Mouse (Mus musculus) CH12.LX (cell line): Measurements from ENCODE around the gene Cyth4. TPM values are rescaled to one million over a fixed set of nuclear protein-coding genes. Genes with fewer than 3 reads are reported as not detected.

Source experiments
- DNase-seq: peaks from one replicate; pipeline ENCODE4 v3.0.0-alpha.2; 2013; ENCODE audit errors: extremely low read depth
- H3K27ac ChIP-seq: 2 replicates; pipeline ENCODE4 v1.5.1; 2012; ENCODE audit warnings: low read depth, mild to moderate bottlenecking, control low read depth, moderate library complexity; ENCODE audit not compliant: insufficient read depth
- H3K27me3 ChIP-seq: replicated peaks from 2 replicates; pipeline ENCODE3; 2012; ENCODE audit warnings: inconsistent platforms
- H3K36me3 ChIP-seq, 2 experiments: replicated peaks in 1 of 2; 2 replicates each; pipeline versions ENCODE3 to v1.6.1; 2012; ENCODE audit warnings: inconsistent platforms in 1 of 2, low read length in 1 of 2, mild to moderate bottlenecking in 1 of 2, mixed read lengths in 1 of 2, moderate library complexity in 1 of 2; ENCODE audit not compliant: control insufficient read depth in 1 of 2, insufficient read depth in 1 of 2
- H3K4me1 ChIP-seq, 2 experiments: 2 replicates each; pipeline ENCODE4 v1.6.1; 2012; ENCODE audit warnings: inconsistent platforms in 1 of 2, moderate library complexity in 1 of 2; ENCODE audit not compliant: insufficient read depth in 2 of 2, control insufficient read depth in 1 of 2
- H3K4me2 ChIP-seq: 2 replicates; pipeline ENCODE4 v1.6.1; 2012; ENCODE audit warnings: low read depth, mild to moderate bottlenecking, control low read depth; ENCODE audit not compliant: poor library complexity, insufficient read depth, severe bottlenecking
- H3K4me3 ChIP-seq, 3 experiments: fragments of 150-350 bp in 1 of 3; sonication (generic) in 1 of 3; replicated peaks in 1 of 3; 2 replicates each; pipeline versions ENCODE3 to v1.5.1; 2011 to 2012; ENCODE audit warnings: low read depth in 2 of 3, low read length in 2 of 3, mild to moderate bottlenecking in 2 of 3, moderate library complexity in 2 of 3, control low read depth in 1 of 3, improper control_type of control experiment in 1 of 3, inconsistent platforms in 1 of 3, mixed read lengths in 1 of 3; ENCODE audit not compliant: poor library complexity in 1 of 3
- H3K79me2 ChIP-seq: replicated peaks from 2 replicates; pipeline ENCODE4 v1.6.1; 2012; ENCODE audit warnings: mild to moderate bottlenecking, moderate library complexity; ENCODE audit not compliant: control insufficient read depth, poor library complexity, insufficient read depth, severe bottlenecking; ENCODE audit errors: extremely low read depth
- H3K9ac ChIP-seq: 2 replicates; pipeline ENCODE4 v1.6.1; 2012; ENCODE audit warnings: low read depth, mild to moderate bottlenecking, control low read depth, moderate library complexity; ENCODE audit not compliant: insufficient read depth
- H3K9me3 ChIP-seq: replicated peaks from 2 replicates; pipeline ENCODE3; 2012; ENCODE audit warnings: low read length, inconsistent platforms, mixed read lengths
- BHLHE40 ChIP-seq: IDR thresholded peaks from 2 replicates; pipeline ENCODE4 v1.6.1; 2011; ENCODE audit warnings: mild to moderate bottlenecking, low read depth, low read length, improper control_type of control experiment
- CHD1 ChIP-seq: IDR thresholded peaks from 2 replicates; pipeline ENCODE4 v1.6.1; 2012; ENCODE audit warnings: low read depth, low read length, improper control_type of control experiment, inconsistent platforms
- CHD2 ChIP-seq: IDR thresholded peaks from 2 replicates; pipeline ENCODE4 v1.6.1; 2011; ENCODE audit warnings: low read length, improper control_type of control experiment
- CTCF ChIP-seq, 2 experiments: IDR thresholded peaks in 1 of 2; conservative IDR thresholded peaks in 1 of 2; 2 replicates each; pipeline ENCODE4 v1.5.1; 2011 to 2012; ENCODE audit warnings: low read depth in 2 of 2, low read length in 2 of 2, improper control_type of control experiment in 1 of 2, inconsistent platforms in 1 of 2, mild to moderate bottlenecking in 1 of 2, moderate library complexity in 1 of 2
- E2F4 ChIP-seq: IDR thresholded peaks from 2 replicates; pipeline ENCODE4 v1.6.1; 2011; ENCODE audit warnings: low read depth, low read length, improper control_type of control experiment; ENCODE audit not compliant: insufficient replicate concordance
- ELF1 ChIP-seq: IDR thresholded peaks from 2 replicates; pipeline ENCODE4 v1.6.1; 2014; ENCODE audit warnings: low read depth, mild to moderate bottlenecking, inconsistent platforms, low read length, improper control_type of control experiment
- EP300 ChIP-seq: IDR thresholded peaks from 2 replicates; pipeline ENCODE4 v1.6.1; 2011; ENCODE audit warnings: low read length, improper control_type of control experiment
- ETS1 ChIP-seq: conservative IDR thresholded peaks from 2 replicates; pipeline ENCODE4 v1.6.1; 2012; ENCODE audit warnings: low read depth, mild to moderate bottlenecking, inconsistent platforms, low read length, improper control_type of control experiment, moderate library complexity
- GABPA ChIP-seq: IDR thresholded peaks from 2 replicates; pipeline ENCODE4 v1.6.1; 2012; ENCODE audit warnings: low read depth, low read length, improper control_type of control experiment, inconsistent platforms; ENCODE audit not compliant: insufficient replicate concordance
- HCFC1 ChIP-seq: IDR thresholded peaks from 2 replicates; pipeline ENCODE4 v1.6.1; 2012; ENCODE audit warnings: low read depth, mild to moderate bottlenecking, inconsistent platforms, low read length, improper control_type of control experiment
- IRF4 ChIP-seq: IDR thresholded peaks from 2 replicates; pipeline ENCODE4 v1.6.1; 2014; ENCODE audit warnings: low read depth, mild to moderate bottlenecking, inconsistent platforms, low read length, improper control_type of control experiment
- JUN ChIP-seq: IDR thresholded peaks from 2 replicates; pipeline ENCODE4 v1.6.1; 2011; ENCODE audit warnings: low read depth, mild to moderate bottlenecking, low read length, improper control_type of control experiment, moderate library complexity; ENCODE audit not compliant: insufficient read depth
- JUND ChIP-seq: conservative IDR thresholded peaks from 2 replicates; pipeline ENCODE4 v1.6.1; 2011; ENCODE audit warnings: low read depth, low read length, improper control_type of control experiment
- KAT2A ChIP-seq: IDR thresholded peaks from 2 replicates; pipeline ENCODE4 v1.6.1; 2012; ENCODE audit warnings: low read length, improper control_type of control experiment, inconsistent platforms; ENCODE audit not compliant: insufficient replicate concordance
- MAFK ChIP-seq: IDR thresholded peaks from 2 replicates; pipeline ENCODE4 v1.6.1; 2011; ENCODE audit warnings: low read length, improper control_type of control experiment; ENCODE audit not compliant: insufficient replicate concordance
- MAX ChIP-seq: IDR thresholded peaks from 2 replicates; pipeline ENCODE4 v1.6.1; 2011; ENCODE audit warnings: low read length, improper control_type of control experiment
- MAZ ChIP-seq: IDR thresholded peaks from 2 replicates; pipeline ENCODE4 v1.6.1; 2012; ENCODE audit warnings: low read depth, mild to moderate bottlenecking, inconsistent platforms, low read length, improper control_type of control experiment, moderate library complexity
- MEF2A ChIP-seq: IDR thresholded peaks from 2 replicates; pipeline ENCODE4 v1.6.1; 2014; ENCODE audit warnings: low read depth, mild to moderate bottlenecking, inconsistent platforms, low read length, improper control_type of control experiment, borderline replicate concordance
- MXI1 ChIP-seq: IDR thresholded peaks from 2 replicates; pipeline ENCODE4 v1.6.1; 2011; ENCODE audit warnings: mild to moderate bottlenecking, low read depth, low read length, improper control_type of control experiment
- MYC ChIP-seq: IDR thresholded peaks from 2 replicates; pipeline ENCODE4 v1.6.1; 2011; ENCODE audit warnings: low read depth, mild to moderate bottlenecking, improper control_type of control experiment, low read length
- NELFE ChIP-seq: IDR thresholded peaks from 2 replicates; pipeline ENCODE4 v1.6.1; 2011; ENCODE audit warnings: low read depth, low read length, improper control_type of control experiment
- NRF1 ChIP-seq: IDR thresholded peaks from 2 replicates; pipeline ENCODE4 v1.6.1; 2014; ENCODE audit warnings: low read depth, mild to moderate bottlenecking, inconsistent platforms, low read length, improper control_type of control experiment, moderate library complexity
- PAX5 ChIP-seq: IDR thresholded peaks from 2 replicates; pipeline ENCODE4 v1.6.1; 2012; ENCODE audit warnings: low read length, inconsistent platforms, mixed read lengths
- POLR2A ChIP-seq: IDR thresholded peaks from 2 replicates; pipeline ENCODE4 v1.6.1; 2011; ENCODE audit warnings: low read depth, mild to moderate bottlenecking, improper control_type of control experiment, low read length
- POLR2AphosphoS2 ChIP-seq: IDR thresholded peaks from 2 replicates; pipeline ENCODE4 v1.6.1; 2011; ENCODE audit warnings: low read depth, low read length, improper control_type of control experiment
- RAD21 ChIP-seq: IDR thresholded peaks from 2 replicates; pipeline ENCODE4 v1.6.1; 2011; ENCODE audit warnings: low read depth, mild to moderate bottlenecking, low read length, improper control_type of control experiment, moderate library complexity
- RCOR1 ChIP-seq: conservative IDR thresholded peaks from 2 replicates; pipeline ENCODE4 v1.6.1; 2012; ENCODE audit warnings: low read depth, mild to moderate bottlenecking, inconsistent platforms, low read length, improper control_type of control experiment
- SIN3A ChIP-seq: IDR thresholded peaks from 2 replicates; pipeline ENCODE4 v1.6.1; 2012; ENCODE audit warnings: low read length, improper control_type of control experiment, inconsistent platforms
- SMC3 ChIP-seq: IDR thresholded peaks from 2 replicates; pipeline ENCODE4 v1.6.1; 2011; ENCODE audit warnings: low read depth, low read length, improper control_type of control experiment
- TBP ChIP-seq: conservative IDR thresholded peaks from 2 replicates; pipeline ENCODE4 v1.6.1; 2011; ENCODE audit warnings: low read depth, low read length, improper control_type of control experiment
- TCF12 ChIP-seq: IDR thresholded peaks from 2 replicates; pipeline ENCODE4 v1.6.1; 2014; ENCODE audit warnings: low read depth, mild to moderate bottlenecking, inconsistent platforms, low read length, improper control_type of control experiment
- UBTF ChIP-seq: IDR thresholded peaks from 2 replicates; pipeline ENCODE4 v1.6.1; 2012; ENCODE audit warnings: low read depth, mild to moderate bottlenecking, inconsistent platforms, low read length, improper control_type of control experiment, moderate library complexity
- USF1 ChIP-seq: IDR thresholded peaks from 2 replicates; pipeline ENCODE4 v1.6.1; 2014; ENCODE audit warnings: low read depth, mild to moderate bottlenecking, inconsistent platforms, low read length, improper control_type of control experiment
- USF2 ChIP-seq: conservative IDR thresholded peaks from 2 replicates; pipeline ENCODE4 v1.6.1; 2011; ENCODE audit warnings: low read depth, low read length, improper control_type of control experiment
- ZC3H11A ChIP-seq: IDR thresholded peaks from 2 replicates; pipeline ENCODE4 v1.6.1; 2012; ENCODE audit warnings: low read depth, mild to moderate bottlenecking, inconsistent platforms, low read length, improper control_type of control experiment
- ZKSCAN1 ChIP-seq: IDR thresholded peaks from 2 replicates; pipeline ENCODE4 v1.6.1; 2012; ENCODE audit warnings: low read depth, inconsistent platforms, low read length, improper control_type of control experiment, borderline replicate concordance
- ZMIZ1 ChIP-seq: IDR thresholded peaks from 2 replicates; pipeline ENCODE4 v1.6.1; 2012; ENCODE audit warnings: low read depth, mild to moderate bottlenecking, inconsistent platforms, low read length, improper control_type of control experiment
- ZNF384 ChIP-seq: IDR thresholded peaks from 2 replicates; pipeline ENCODE4 v1.6.1; 2012; ENCODE audit warnings: low read depth, low read length, improper control_type of control experiment, inconsistent platforms
- dilution Hi-C: fragments of 300-500 bp; cut with MboI; formaldehyde crosslinking; loops from 2 replicates; pipeline ENCODE4 v1.14.3; 2020; ENCODE audit warnings: low sequenced_read_pairs; ENCODE audit not compliant: extremely low pct_unique_long_range_greater_than_20kb, extremely low pct_ligation_motif_present
- in situ Hi-C: fragments of 300-500 bp; cut with MboI; formaldehyde crosslinking; loops from 3 replicates; pipeline ENCODE4 v1.14.3; 2019; ENCODE audit warnings: low sequenced_read_pairs, low pct_ligation_motif_present, low pct_unique_long_range_greater_than_20kb, mixed read lengths
- polyA plus RNA-seq: library from polyadenylated mRNA; unstranded; fragments of >175 nt; gene quantifications from 2 replicates; pipeline ENCODE4 v1.2.1, GENCODE M21; 2012; ENCODE audit warnings: low read depth; ENCODE audit not compliant: insufficient read length
- total RNA-seq, 2 experiments: library from RNA; depleted of rRNA; stranded (reverse); fragments of 300-350 nt in 1 of 2; fragments of >200 nt in 1 of 2; gene quantifications; 2 replicates each; pipeline ENCODE4 v1.2.3; 2012 to 2014

The Cyth4 gene
- total and polyA plus RNA-seq, 3 experiments, result 39.2 to 75.3 (median 42.2) TPM

DNA sequence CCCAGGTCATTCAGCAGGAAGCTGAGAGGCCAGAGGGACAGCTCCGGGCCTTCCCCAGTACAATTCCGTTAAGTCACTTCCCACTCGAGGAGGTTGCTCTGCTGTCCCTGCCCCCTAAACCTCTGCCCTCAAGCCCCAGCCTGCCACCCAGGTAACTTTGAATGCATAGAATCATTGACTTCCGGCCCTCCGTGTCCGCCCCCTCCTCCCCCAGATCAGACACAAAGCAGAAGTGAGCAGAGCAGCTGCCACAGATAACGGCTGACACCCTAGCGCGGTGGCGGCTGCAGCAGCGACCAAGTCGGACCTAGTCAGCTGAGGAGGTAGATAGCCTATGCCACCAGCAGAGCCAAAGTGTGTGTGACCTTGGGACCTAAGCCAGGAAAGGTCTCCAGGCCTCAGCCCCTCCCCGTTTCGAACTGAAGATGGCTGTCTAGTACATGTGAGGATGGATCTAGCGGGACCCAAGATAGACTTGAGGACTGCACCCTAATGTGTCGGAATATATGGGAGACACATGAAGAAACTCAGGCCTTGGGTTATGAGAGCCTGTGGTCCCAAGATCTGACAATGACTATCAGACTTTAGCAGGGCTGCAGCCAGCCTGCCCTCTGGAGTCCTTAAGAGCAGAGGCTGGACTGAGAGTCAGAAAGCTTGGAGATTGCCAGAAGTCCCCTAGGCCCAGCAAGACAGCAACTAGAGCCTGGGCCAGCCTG is 25.1 kb upstream of the Cyth4 start:
- no peaks in the 10 kb centered on the region for H3K27me3 ChIP-seq
- peaks cover 56 to 74% of the 10 kb centered on the region in 2 experiments for H3K4me1 ChIP-seq
- H3K27ac ChIP-seq, result peak overlapping the region; percentile 98
- H3K4me2 ChIP-seq, result peak overlapping the region; percentile 79
- no peak for TF ChIP-seq USF1
- TF ChIP-seq ZMIZ1, result peak; percentile 96
- TF ChIP-seq NELFE, result peak; percentile 91
- no peak; the same call in 1 of the 2 replicates for TF ChIP-seq CHD1
- TF ChIP-seq ETS1, result peak; percentile 75
- no peak for TF ChIP-seq JUND
- no peak for TF ChIP-seq KAT2A
- peak; percentile 68 for TF ChIP-seq CHD2
- TF ChIP-seq MAZ, result peak; percentile 77
- TF ChIP-seq MAX, result no peak
- TF ChIP-seq BHLHE40, result peak; percentile 62; the same call in 1 of the 2 replicates
- TF ChIP-seq MXI1, result peak; percentile 35
- peak; percentile 6; the same call in 1 of the 2 replicates for TF ChIP-seq RCOR1
- TF ChIP-seq SIN3A, result peak; percentile 49
- no peak for TF ChIP-seq NRF1
- peak; percentile 75; the same call in 1 of the 2 replicates for TF ChIP-seq MEF2A
- peak; percentile 96 for TF ChIP-seq POLR2A
- TF ChIP-seq USF2, result no peak
- TF ChIP-seq MAFK, result no peak
- TF ChIP-seq CTCF (conservative IDR thresholded peaks at IDR 0.05 in 1 of 2, IDR thresholded peaks at IDR 0.05 in 1 of 2; ENCODE audit: low read depth in 2 of 2, low read length in 2 of 2), result no peak
- TF ChIP-seq ZC3H11A, result no peak
- no peak for TF ChIP-seq RAD21
- TF ChIP-seq SMC3, result no peak; the same call in 1 of the 2 replicates
- TF ChIP-seq UBTF, result peak; percentile 76; the same call in 1 of the 2 replicates
- no peak for TF ChIP-seq ZNF384
- no peak for TF ChIP-seq ZKSCAN1
- no peak; the same call in 1 of the 2 replicates for TF ChIP-seq POLR2AphosphoS2
- no peak for TF ChIP-seq E2F4
- TF ChIP-seq EP300, result no peak
- peak; percentile 93 for TF ChIP-seq TCF12
- TF ChIP-seq GABPA, result no peak
- TF ChIP-seq JUN, result no peak; the same call in 1 of the 2 replicates
- TF ChIP-seq HCFC1, result peak; percentile 54
- peak; percentile 78 for TF ChIP-seq ELF1
- peak; percentile 74; the same call in 1 of the 2 replicates for TF ChIP-seq IRF4
- TF ChIP-seq TBP, result peak; percentile 82
- no peak for TF ChIP-seq PAX5
- TF ChIP-seq MYC, result no peak
- H3K79me2 ChIP-seq, result peaks cover 47% of the 10 kb centered on the region
- peak overlapping the region; percentile 72 to 98 (median 87) for H3K4me3 ChIP-seq
- peaks cover 41 to 51% of the 10 kb centered on the region in 2 experiments for H3K36me3 ChIP-seq
- H3K9ac ChIP-seq, result peak overlapping the region; percentile 97
- peak; percentile 90 for DNase-seq
- peaks cover 6% of the 10 kb centered on the region for H3K9me3 ChIP-seq
- dilution Hi-C loops (no loop called here), in situ Hi-C loops (no loop called here)
